Mouse (Mus musculus) embryonic fibroblast, embryonic 13.5 days (primary cell): ENCODE data around the gene Tlnrd1.

ENCODE experiments used
- CTCF ChIP-seq: IDR thresholded peaks from 2 replicates; pipeline ENCODE4 v1.5.1; 2011; ENCODE audit warnings: mild to moderate bottlenecking, control low read depth, low read length, moderate library complexity, borderline replicate concordance; ENCODE audit not compliant: insufficient read depth
- POLR2A ChIP-seq: IDR thresholded peaks from 2 replicates; pipeline ENCODE4 v1.6.1; 2011; ENCODE audit warnings: low read depth, mild to moderate bottlenecking, control low read depth, low read length, moderate library complexity

DNA sequence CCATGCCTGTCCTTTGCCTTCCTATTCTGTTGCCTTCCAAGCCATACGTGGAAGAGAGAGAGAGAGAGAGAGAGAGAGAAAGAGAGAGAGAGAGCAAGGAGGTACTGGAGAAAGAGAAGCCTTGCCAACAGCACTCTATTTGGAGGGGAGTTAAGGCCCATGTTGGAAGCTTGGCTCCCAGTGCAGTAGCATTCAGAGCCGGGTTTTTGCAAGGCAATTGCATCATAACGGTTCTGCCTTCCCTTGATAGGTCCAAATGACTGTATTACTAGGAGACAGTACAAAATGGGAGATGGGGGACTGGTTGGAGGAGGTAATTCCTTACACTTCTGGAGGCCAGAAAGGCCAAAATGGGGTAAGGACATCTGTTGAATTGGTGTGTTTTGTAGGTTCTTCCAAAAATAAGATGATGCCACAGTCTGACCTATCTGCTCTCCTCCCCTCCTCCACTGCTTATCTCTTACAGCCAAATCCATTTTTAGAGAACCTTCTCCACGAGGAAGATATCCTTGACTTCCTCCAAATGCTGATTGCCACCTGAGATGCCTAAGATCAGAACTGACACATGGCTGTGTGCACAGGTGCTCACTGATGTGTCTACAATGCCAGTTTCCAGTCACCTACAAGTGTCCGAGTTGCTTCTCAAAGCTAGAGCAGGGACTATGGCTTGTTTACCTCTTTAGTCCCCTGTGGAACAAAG is 45.4 kb downstream of the Tlnrd1 start:
- TF ChIP-seq POLR2A = no peak
- TF ChIP-seq CTCF = no peak
